Mouse (Mus musculus) intestine, postnatal 0 days (tissue): Measurements from ENCODE around the gene Olfr114. TPM values are rescaled to one million over a fixed set of nuclear protein-coding genes. Genes with fewer than 3 reads are reported as not detected.

ENCODE experiments used
- ATAC-seq: fragments of 200-750 bp; cut with Nextera tagmentation; 2 replicates; pipeline ENCODE4 v1.8.0; 2017; ENCODE audit warnings: mild to moderate bottlenecking, moderate TSS enrichment, moderate library complexity
- H3K27ac ChIP-seq: fragments of 300-500 bp; sonication (generic); 2 replicates; pipeline ENCODE4 v1.5.1; 2014; ENCODE audit warnings: mild to moderate bottlenecking, low read depth, low read length, moderate library complexity
- H3K27me3 ChIP-seq: fragments of 300-500 bp; sonication (generic); replicated peaks from 2 replicates; pipeline ENCODE4 v1.6.1; 2014; ENCODE audit warnings: low read length, mixed read lengths; ENCODE audit not compliant: control insufficient read depth, insufficient read depth
- H3K36me3 ChIP-seq: fragments of 300-500 bp; sonication (generic); 2 replicates; pipeline ENCODE4 v1.6.1; 2014; ENCODE audit warnings: mild to moderate bottlenecking, moderate library complexity; ENCODE audit not compliant: control insufficient read depth, insufficient read depth
- H3K4me1 ChIP-seq: fragments of 300-500 bp; sonication (generic); replicated peaks from 2 replicates; pipeline ENCODE4 v1.6.1; 2014; ENCODE audit warnings: antibody characterized with exemption, low read length, mixed read lengths; ENCODE audit not compliant: control insufficient read depth, insufficient read depth
- H3K4me2 ChIP-seq: fragments of 300-500 bp; sonication (generic); replicated peaks from 2 replicates; pipeline ENCODE4 v1.6.1; 2014; ENCODE audit warnings: low read depth, mild to moderate bottlenecking, moderate library complexity
- H3K4me3 ChIP-seq: fragments of 300-500 bp; sonication (generic); 2 replicates; pipeline ENCODE4 v1.5.1; 2014; ENCODE audit warnings: low read depth, low read length
- H3K9ac ChIP-seq: fragments of 300-500 bp; sonication (generic); 2 replicates; pipeline ENCODE4 v1.6.1; 2014; ENCODE audit warnings: mild to moderate bottlenecking, low read depth, low read length
- H3K9me3 ChIP-seq: fragments of 300-500 bp; sonication (generic); 2 replicates; pipeline ENCODE4 v1.6.1; 2016; ENCODE audit warnings: mixed run types; ENCODE audit not compliant: control insufficient read depth
- CTCF ChIP-seq: sonication (generic); IDR thresholded peaks from 2 replicates; pipeline ENCODE4 v1.5.1; 2016; ENCODE audit warnings: low read depth, mild to moderate bottlenecking, control low read depth, antibody characterized with exemption, moderate library complexity
- WGBS: fragments of 180-500 bp; shearing (Covaris S2); extraction: QIAGEN DNeasy Blood & Tissue Kit; methylation state at CpG from one replicate; pipeline ENCODE4 v1.1.7; 2014; 5-methylcytosine and 5-hydroxymethylcytosine counted together
- polyA plus RNA-seq: library from polyadenylated mRNA; unstranded; fragments of >200 nt; fragmentation: Nextera tagmentation; extraction: Ambion mirVana; gene quantifications from 2 replicates; pipeline ENCODE4 v1.2.1, GENCODE M21; 2015

The Olfr114 gene
- polyA plus RNA-seq = not detected in 2 replicates

DNA sequence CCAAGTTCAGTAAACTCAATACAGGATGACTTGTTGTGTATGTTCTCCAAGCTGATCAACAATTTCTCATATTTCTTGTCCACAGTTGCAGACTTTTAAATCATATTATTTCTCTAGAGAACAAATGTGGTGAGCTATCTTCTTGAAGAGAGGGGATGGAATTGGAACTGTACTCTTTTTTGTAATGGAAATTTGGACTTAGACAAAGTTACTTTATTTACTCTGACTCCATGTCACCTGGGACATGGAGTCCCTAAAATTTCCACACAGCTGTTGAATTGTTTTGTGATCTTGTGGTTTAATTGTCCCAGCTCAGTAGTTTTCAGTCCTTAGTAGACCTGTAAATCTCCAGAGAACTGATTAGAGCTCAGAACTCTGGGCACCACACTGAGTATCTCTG is at the start of gene Olfr114:
Gene Olfr114, minus strand, starts transcription at position 101 of the 400 bp plus-strand sequence.
- no peaks in the 10 kb centered on the region for H3K4me1 ChIP-seq
- no peak within 1 kb of the TSS for H3K4me2 ChIP-seq
- no peak for ATAC-seq
- H3K27ac ChIP-seq = no peak within 1 kb of the TSS
- no peak within 1 kb of the TSS for H3K9ac ChIP-seq
- H3K36me3 ChIP-seq = no peaks in the 10 kb centered on the region
- TF ChIP-seq CTCF = no peak
- no peaks in the 10 kb centered on the region for H3K9me3 ChIP-seq
- H3K4me3 ChIP-seq = no peak within 1 kb of the TSS
- H3K27me3 ChIP-seq = no peaks in the 10 kb centered on the region

DNA sequence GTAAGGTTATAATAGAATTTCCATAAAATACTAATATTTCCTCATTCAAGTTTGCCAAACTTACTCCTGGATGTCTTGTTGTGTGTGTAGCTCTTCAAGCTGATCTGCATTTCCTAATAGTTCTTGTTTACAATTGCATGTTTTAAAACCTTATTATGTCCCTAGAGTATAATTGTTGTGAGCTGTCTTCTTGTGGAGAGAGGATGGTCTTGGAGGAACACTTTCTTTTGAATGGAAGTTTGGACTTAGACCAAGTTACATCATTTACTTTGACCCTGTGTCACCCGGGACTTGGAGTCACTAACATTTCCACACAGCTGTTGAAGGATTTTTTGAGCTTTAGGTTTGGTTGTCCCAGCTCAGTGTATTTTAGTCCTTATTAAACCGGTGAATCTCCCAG is 34.5 kb upstream of the Olfr114 start, which contains the start of the genes Olfr115 and Olfr116:
Gene Olfr115, minus strand, starts transcription at position 101 of the 400 bp plus-strand sequence.
Gene Olfr116, minus strand, starts transcription at position 191 of the 400 bp plus-strand sequence.
- WGBS = 80% methylated on average over 2 of the region's 2 CpGs
- no peak for TF ChIP-seq CTCF
- Histone ChIP-seq H3K27ac (no peak within 1 kb of the TSS), H3K4me1 (no peaks in the 10 kb centered on the region), H3K4me3 (no peak within 1 kb of the TSS), H3K9ac (no peak within 1 kb of the TSS), H3K27me3 (no peaks in the 10 kb centered on the region), H3K9me3 (no peaks in the 10 kb centered on the region), H3K36me3 (no peaks in the 10 kb centered on the region), H3K4me2 (no peak within 1 kb of the TSS)
- ATAC-seq = no peak

DNA sequence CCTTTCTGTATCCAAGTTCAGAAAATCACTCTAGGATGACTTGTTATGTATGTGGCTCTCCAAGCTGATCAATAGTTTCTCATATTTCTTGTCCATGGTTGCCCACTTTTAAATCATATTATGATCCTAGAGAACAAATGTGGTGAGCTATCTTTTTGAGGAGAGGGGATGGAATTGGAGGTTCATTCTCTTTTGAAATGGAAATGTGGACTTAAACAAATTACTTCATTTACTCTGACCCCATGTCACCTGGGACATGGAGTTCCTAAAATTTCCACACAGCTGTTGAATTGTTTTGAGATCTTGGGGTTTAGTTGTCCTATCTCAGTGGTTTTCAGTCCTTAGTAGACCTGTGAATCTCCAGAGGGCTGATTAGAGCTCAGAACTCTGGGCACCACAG is 15.0 kb downstream of the Olfr114 start, which contains the start of gene Olfr113:
Gene Olfr113, minus strand, starts transcription at position 101 of the 400 bp plus-strand sequence.
- ATAC-seq = no peak
- H3K4me1 ChIP-seq = no peaks in the 10 kb centered on the region
- H3K9me3 ChIP-seq = no peaks in the 10 kb centered on the region
- no peak within 1 kb of the TSS for H3K9ac ChIP-seq
- TF ChIP-seq CTCF = no peak
- H3K27ac ChIP-seq = no peak within 1 kb of the TSS
- H3K4me3 ChIP-seq = no peak within 1 kb of the TSS
- H3K36me3 ChIP-seq = no peaks in the 10 kb centered on the region
- H3K4me2 ChIP-seq = no peak within 1 kb of the TSS
- no peaks in the 10 kb centered on the region for H3K27me3 ChIP-seq

DNA sequence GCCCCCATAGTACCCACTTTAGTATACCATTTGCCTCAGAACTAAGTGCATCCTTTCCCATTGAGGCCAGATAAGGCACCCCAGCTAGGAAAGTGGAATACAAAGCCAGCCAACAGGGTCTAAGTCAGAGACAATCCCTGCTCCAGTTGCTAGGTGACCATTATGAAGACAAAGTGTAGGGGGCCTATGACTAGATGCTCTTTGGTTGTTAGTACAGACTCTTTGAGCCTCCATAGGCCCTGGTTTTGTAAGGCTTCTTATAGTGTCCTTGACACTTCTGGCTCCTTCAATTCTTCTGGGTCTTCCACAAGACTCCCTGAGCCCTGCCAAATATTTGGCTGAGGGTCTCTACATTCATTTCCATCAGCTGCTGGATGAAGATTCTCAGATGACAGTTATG is 23.2 kb downstream of the Olfr114 start, which contains the start of gene Olfr112:
Gene Olfr112, minus strand, starts transcription at position 101 of the 400 bp plus-strand sequence.
- Histone ChIP-seq H3K4me2 (no peak within 1 kb of the TSS), H3K27me3 (no peaks in the 10 kb centered on the region), H3K4me1 (no peaks in the 10 kb centered on the region), H3K36me3 (no peaks in the 10 kb centered on the region), H3K9ac (no peak within 1 kb of the TSS), H3K4me3 (no peak within 1 kb of the TSS), H3K9me3 (no peaks in the 10 kb centered on the region), H3K27ac (no peak within 1 kb of the TSS)
- ATAC-seq = no peak
- no peak for TF ChIP-seq CTCF

DNA sequence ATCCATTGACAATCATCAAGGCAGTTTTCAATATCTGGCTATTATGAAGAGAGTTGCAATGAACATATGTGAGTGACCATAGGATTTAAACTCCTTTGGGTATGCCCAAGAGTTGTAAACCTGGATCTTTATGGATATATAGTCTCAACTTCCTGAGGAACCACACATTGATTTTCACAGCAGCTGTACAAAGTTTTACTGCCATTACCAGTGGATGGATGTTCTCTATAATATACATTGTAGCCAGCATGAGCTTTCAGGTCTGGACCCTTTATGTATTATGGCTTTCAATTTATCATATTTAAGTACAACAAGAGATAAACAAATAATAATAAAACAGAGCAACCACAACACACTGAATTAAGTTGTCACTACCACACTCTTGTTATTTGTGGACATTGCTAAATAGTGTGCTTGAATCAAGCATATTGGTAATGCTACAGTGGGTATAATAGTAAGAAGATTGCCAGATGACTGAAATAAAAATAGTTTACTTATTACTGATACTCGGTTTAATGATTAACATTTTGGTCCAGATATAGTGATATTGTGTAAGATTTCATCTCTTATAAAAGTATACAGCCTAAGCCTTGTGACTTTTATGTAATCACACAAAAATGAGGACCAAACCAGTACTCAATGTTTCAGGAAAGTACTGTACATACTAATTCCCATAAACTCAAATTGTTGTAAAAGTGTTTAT is 33.5 kb downstream of the Olfr114 start:
- Histone ChIP-seq H3K4me2 (no peak overlapping the region), H3K9me3 (no peaks in the 10 kb centered on the region), H3K27ac (no peak overlapping the region), H3K4me1 (no peaks in the 10 kb centered on the region), H3K9ac (no peak overlapping the region), H3K36me3 (no peaks in the 10 kb centered on the region), H3K27me3 (no peaks in the 10 kb centered on the region), H3K4me3 (no peak overlapping the region)
- ATAC-seq = peak; percentile 89
- WGBS = 34% methylated on average over 1 of the region's 1 CpGs
- TF ChIP-seq CTCF = no peak

DNA sequence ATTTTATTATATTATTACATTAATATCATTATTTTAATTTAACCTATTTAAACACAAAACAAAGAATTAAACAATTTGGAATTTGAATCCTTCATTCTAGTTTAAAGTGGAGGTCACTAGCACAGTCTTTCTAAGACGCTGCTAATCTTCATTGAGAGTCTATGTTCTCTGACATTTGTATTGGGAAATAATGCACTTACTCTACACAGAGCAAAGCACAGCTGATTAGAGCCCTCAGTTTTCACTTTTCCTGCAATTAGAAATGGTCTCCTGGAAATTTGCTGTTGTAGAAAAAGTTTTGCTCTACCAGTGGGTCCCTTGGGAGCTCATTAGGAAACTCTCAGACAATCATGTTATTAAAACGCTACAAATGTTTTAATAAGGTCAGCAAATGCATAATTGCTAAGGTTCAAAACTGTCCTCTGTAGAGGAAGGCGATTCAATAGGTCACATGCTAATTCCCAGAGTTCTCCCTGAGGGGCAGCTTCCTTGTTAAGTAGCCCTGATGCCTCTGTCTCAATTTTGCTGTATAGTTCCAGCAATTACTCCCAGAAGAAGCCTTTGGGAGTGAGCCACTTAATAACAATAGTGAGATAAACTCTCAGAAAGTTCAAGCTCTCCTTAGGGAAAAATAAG is 48.6 kb downstream of the Olfr114 start:
- H3K4me2 ChIP-seq = no peak overlapping the region
- TF ChIP-seq CTCF = no peak
- ATAC-seq = no peak
- no peak overlapping the region for H3K4me3 ChIP-seq
- H3K27me3 ChIP-seq = no peaks in the 10 kb centered on the region
- 71% methylated on average over 3 of the region's 3 CpGs for WGBS
- no peaks in the 10 kb centered on the region for H3K9me3 ChIP-seq
- no peak overlapping the region for H3K9ac ChIP-seq
- H3K36me3 ChIP-seq = no peaks in the 10 kb centered on the region
- H3K27ac ChIP-seq = no peak overlapping the region
- H3K4me1 ChIP-seq = no peaks in the 10 kb centered on the region
